Mouse (Mus musculus) testis, postnatal 10 days (tissue): ENCODE measurements around the gene Slc25a19.
"Not testable (repeated sequence)": the region's sequence is repeated elsewhere in the genome, so short reads cannot be mapped to it uniquely, and the experiment has no call there.

ENCODE experiments used
- DNase-seq: peaks from one replicate; pipeline ENCODE4 v3.0.0; 2021; ENCODE audit warnings: low spot score

Slc25a19 gene

DNA sequence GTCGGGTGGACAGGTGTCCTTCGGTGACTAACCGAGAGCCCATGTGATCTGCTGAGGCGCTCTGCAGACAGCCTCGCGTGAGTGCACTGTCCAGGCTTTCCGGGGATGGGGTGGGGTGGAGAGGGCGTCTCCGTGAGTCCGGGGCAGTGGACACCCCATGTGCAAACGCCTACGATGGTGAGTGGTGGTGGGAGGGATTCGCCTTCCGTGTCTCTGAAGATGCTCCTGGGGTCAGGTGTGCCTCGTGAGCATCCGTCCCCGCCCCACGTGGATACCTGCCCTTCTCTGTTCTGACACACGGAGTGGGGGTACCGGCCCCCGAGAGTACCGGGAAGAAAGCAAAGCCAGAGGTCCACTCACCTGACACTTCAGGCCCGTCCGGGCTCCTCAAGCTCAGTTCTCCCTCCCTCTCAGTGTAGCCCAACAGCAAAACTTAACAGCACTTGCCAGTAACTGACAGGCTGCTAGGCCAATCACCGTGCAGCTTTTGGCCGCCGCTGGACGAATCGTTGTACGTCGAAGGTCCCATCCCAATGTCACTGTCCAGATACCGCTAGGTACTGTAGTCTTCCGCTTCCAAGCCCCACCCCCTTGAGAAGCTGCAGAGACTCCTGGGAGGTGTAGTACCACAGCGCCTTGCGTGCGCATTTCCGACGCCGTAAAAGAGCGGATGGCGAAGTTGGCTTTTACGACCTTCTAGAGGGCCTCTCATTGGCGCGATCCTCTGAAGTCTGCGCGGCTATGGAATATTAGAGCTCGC is at the start of gene Slc25a19:
Slc25a19 (minus strand) TSS at position 591 of the 760 bp plus-strand sequence.
- DNase-seq: peak; percentile 98

DNA sequence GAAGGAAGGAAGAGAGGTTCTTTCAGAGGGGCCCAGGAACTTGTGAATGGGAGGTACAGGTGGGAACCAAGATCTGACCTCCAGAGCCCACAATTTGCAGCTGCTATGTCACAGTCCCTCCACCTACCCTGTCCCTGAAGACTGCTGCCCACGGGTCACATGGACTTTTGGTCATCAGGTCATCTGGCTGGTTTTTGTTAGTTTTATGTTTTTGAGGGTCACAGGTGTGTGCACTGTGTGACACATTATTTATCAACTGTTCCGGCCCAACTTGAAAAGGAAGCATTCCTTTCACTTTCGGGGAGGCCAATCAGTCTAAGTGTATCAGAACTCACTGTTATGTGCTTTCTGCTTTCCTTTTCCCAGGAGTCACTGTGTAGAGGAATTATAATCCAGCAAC is 49.4 kb upstream of the Slc25a19 start:
- DNase-seq: no peak

DNA sequence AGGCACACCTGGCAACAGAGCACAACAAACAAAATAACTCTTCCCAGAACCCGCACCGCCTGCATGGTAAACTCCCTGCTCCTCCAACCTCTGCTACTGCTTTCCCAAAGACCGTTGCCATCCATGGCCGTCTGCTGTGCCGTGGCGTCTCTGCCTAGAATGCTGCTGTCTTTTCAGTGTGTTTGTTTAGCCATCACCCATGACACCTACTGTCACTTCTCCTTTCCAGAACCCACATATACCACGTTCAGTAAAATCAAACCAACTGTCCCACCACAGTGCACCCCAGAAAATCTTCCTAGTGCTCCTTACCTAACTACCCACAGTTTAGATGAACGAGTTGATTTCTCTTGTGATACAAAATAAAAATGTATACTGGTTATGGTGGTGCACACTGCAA is 48.6 kb upstream of the Slc25a19 start:
- no peak for DNase-seq

DNA sequence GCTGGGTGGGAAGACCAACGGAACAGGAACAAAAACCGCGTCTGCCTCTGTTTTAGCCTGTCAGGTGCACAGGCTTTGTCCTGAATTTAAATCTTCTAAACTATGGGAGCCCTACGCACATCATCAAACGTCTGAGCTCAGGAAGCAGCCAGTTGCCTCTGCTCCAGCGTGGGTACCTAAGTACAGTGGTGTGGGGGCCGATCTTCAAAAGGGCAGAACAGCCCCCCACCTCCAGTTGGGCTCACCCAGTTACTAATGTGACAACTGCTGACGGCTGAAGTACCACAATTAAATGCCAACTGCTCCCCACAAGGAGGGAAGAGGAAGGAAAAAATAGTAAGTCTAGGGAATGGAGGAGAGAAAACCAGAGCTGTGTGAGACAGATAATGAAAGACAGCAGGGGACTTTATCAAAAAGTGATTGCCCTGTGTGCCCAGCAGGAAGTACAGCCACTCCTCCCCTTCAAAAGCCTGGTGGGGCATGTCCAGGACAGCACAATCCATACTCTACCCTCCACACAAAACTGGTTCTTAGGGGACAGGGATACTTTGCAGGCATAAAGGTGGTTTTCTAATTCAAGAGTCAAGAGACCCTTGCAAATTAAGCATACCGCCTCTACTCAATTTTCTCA is 46.3 kb upstream of the Slc25a19 start:
- no peak for DNase-seq

DNA sequence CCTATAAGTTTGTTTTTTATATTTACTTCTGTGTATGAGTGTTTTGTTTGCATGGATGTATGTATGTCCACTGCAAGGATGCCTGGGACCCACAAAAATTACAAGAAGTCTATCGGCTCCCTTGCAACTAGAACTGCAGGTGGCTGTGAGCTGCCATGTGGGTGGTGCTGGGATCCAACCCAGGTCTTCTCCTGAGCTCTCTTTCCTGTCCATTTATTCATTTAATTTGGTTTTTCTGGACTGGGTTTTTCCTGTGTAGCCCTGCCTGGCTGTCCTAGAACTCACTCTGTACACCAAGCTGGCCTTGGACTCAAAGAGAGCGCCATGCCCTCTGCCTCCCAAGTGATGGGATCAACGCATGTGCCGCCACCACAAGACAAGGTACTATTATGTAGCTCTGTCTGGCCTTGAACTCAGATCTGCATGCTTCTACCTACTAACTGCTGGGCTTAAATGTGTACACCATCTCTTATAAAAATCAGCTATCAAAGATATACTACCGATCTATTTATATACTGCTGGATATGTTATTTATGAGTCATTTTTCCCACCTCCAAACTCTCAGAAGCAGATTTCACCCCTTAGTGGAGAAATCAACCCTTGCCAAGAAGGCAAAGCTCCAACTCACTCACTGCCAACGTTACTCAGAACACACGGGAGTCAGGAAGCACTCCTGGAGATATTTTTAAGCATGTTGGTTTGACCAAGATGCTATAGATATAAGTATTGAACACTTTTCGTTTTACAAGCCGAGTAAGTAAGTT is 45.6 kb upstream of the Slc25a19 start:
- no peak for DNase-seq

DNA sequence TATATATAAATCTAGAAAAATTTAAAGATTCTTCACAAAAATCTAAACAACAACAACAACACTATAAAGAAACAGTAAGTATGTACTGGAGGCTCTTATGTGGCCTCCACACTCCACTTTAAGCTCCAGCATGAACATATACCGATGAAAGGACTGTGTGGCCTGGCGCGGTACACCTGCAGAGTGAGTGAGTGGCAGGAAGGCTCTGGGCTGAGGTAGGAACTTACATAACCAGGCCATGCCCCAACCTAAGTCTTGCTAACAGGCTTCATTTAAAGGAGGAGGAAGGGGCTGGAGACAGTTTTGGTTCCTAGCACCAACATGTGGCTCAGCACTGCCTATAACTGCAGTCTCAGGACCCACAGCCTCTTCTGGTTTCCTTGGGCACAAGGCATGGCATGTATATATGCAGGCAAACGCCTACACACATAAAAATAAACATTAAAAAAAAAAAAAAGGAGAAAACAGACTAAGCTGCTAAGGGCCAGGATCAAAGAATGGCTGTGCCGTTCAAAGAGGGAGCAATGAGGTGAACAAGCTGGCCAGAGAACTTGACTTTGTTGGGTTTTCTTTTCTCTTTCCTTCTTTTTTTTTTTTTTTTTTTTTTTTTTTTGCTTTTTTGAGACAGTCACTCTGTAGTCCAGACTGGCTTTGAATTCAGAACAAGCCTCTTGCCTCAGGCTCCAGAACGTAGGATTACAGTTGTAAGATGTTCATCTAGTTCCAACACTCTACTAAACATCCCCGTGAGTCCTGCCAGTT is 44.3 kb upstream of the Slc25a19 start:
- no peak for DNase-seq

DNA sequence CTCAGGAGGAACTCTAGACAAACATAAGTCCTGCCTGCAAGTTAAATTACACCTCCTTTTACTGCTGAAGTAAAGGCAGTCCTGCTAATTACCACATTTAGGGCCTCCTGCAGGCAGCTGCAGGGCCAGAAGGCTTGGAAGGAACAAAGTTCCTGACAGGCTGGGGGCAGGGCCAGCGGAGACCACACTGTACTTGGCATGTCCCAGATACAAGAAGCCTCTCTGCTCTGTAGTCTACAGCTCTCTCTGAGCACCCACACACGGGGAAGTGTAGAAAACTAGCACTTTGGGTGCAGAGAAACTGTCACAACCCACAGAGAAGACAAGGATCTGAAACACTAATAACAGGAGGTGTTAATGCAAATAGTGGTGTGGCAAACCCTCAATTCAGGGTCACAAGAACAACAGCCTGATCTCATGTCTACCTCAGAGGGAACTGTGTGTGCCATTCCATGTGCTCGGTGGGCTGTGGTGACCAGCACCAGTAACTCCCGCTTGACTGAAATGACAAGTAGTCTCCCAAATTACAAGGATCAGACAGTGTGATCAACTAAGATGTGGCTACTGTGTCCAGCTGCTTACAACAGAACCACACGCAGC is 42.5 kb upstream of the Slc25a19 start:
- no peak for DNase-seq

DNA sequence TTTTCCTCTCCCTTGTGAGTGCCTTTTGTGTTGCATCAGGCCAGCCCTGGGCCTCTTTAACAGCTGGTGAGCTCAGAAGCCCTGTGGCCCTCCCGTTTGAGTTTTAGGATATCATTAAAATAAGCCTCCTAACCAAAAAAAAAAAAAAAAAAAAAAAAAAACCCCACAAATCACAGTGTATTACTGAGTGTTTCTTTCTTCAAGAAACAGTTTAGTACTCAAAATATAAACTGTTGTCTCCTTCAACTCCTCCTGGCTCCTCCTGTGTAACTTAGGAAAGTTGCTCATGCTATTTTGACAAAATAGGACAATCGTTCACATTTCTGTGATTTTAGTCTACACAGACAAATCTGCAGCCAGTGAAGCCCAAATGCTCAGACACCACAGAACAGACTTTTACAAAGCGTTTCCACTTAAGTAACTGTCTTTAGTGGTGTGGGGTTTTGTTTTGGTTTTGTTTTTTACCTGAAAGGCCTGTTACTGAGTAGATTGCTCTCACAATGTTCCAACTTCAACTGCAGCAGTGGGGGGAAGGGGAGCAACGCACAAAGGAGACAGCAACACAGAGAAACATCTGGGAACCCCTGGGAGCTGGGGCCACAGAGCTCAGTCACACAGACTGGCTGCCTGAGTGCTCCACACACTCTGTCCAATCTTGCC is 35.7 kb upstream of the Slc25a19 start:
- no peak for DNase-seq

DNA sequence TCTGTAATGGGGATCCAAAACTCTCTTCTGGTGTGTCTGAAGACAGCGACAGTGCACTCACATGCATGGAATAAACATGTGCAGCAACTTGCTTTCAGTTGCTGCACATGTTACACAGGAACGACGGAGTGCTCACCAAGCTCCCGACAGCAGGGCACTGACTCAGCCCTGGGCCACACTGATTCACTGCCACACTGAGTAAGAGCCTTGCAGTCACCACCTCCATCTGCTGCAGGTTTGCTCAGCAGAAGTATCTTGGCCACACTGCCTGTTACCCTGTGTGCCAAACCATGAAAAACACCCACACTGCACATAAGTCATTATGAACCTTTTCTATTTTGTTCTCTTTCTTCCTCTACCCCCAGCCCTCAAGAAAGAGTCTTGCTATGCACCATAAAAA is 32.3 kb upstream of the Slc25a19 start:
- no peak for DNase-seq

DNA sequence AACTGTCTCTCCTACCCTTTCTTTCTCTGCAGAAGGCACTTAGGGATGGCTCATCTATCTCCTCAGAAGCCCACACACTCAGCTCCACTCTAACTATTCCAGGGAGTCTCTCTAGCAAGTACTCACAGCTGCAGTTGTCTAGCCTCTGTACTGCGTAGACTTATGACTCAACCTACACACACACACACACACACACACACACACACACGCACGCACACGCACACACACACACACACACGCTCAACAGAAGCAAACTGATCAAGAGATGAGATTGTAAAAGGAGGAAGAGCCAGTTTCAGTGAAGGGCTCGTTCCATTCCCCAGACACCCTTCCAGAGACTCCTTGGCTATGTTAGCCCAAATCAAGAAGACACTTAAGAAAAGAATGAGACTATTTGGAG is 30.4 kb upstream of the Slc25a19 start:
- DNase-seq: no peak

DNA sequence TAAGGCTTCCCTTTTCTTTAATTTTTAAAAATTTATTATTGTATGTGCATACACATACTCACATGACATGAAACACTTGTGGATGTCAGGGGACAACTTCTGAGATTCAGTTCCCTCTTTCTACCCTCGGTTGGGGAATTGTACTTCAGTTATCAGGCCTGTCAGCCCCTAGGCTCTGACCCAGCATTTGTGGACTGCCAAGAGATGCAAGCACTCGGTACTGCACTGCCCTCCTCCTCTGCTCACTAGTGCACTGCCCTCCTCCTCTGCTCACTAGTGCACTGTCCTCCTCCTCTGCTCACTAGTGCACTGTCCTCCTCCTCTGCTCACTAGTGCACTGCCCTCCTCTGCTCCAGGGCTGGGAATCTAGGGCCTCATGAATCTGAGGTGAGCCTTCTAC is 26.0 kb upstream of the Slc25a19 start:
- no peak for DNase-seq

DNA sequence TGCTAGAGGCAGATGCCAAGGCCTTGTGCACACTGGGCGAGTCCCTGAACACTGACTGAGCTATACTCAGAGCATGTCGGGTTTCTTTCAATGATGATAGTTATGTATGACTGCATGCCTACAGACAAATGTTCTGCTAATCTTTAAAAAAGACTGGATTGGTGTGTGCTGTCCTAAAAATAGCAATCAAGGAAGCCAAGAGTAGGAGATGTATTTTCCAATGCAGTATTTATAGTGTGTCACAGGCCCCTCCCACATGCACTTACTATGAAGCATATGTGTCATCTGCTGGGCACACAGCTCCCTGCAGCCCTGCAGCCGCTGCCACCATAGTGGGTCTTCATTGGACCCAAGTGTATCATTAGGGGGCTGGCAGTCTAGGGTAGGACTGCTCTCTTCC is 25.1 kb upstream of the Slc25a19 start:
- no peak for DNase-seq

DNA sequence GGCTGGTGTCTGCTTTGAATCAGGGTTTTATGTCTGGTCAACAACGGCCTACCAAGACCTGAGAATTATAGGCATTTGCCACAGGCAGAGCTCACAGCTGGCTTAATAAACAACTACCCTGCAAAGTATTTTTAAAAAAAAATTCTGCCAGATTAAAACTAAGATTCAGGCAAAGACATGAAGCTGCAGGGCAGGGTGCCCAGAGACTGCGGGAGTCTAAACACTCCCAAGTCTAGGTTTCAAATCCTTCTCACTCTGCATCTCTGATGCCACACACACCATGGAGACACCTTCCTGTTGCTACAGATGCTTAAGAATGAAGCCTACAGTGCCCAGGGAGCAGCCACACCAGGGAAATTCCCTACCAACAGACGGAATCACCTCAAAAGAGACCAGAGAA is 23.6 kb upstream of the Slc25a19 start:
- no peak for DNase-seq

DNA sequence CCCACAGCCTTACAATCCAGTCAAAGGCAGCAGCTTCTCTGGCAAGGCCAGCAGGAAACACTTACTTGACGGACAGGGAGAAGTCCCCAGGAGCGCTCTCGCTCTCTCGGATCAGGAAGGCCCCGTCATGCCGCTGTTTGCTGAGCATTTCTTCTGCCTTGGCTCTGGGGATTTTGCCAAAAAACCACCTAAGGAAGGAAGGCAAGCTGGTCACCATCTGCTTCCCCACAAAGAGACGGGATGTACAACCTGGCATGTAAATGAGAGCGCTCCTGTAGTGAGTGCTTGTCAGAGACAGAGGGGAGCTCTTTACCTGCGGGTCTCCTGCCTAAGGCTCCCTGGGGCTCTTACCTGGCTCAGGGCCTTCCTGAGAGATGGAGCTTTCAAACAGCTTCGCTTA is 21.6 kb upstream of the Slc25a19 start:
- DNase-seq: no peak

DNA sequence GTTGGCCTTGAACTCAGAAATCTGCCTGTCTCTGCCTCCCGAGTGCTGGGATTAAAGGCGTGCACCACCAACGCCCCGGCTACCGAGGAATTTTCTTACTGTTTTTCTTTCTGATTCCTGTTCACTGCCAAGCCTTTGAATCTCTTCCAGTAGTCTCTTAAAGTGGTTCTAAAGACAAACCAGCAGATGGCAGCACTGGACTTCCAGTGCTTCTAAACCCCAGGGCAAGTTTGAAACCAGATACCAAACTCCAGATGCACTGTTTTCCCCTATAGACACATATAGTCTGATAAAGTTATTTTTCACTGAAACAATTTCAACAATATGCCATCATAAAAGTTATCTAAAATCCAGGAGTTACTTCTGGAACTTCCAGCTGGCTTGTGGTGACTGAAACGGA is 19.4 kb upstream of the Slc25a19 start:
- DNase-seq: peak; percentile 73

DNA sequence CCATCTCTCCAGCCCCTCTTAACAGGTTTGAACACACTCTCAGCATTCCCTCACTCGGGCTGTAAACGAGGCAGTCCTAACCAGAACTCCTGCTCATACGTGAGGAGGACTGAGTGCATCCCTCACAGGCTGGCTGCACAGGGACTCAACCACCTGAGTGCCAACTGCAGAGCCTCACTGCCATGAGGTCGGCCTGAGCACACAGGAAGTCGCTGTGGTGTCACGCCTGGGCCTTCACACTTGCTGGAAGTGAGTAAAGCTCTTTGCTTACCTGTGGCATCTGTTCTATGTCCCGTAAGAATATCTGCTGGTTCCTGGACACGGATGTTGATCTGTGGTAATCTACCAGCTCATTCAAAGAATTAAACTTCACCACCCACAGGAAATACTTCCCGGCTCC is 18.3 kb upstream of the Slc25a19 start:
- DNase-seq: no peak

DNA sequence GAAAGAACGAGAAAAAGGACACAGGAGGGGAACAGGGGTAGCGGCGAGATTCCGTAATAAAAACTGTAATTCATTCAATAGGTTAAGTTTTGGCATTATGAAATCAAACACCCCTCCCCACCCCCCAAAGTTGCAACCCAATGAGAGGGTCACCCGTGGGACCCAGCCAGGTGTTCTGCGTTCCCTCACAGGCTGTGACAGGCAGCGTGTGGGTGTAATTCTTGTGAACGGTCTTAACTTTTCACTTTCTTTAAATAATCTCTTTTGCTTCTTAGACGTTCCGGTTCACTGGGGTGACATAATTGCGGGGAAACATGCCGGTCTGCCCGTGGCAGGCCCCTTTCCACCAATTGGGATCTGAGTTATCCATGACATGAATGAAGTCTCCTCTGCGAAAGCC is 17.4 kb upstream of the Slc25a19 start:
- DNase-seq: not testable (repeated sequence)

DNA sequence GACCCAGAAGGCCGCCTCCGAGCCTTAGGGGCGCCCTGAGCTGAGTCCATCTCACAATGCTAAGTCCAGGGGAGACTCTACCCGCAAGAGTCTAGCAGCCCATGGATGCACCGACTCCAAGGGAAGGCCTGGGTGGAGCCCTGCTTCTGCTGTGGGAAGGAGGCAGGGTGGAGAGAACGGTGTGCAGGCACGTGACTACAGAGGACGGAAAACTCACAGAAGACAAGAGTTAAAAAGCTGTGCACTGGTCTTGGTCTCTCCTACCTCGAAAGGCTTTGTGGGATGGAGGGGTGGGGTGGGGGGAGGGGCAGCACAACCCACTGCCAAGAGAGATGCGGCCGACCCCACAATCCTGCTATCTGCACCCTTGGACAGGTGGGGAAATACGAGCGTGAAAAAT is 16.2 kb upstream of the Slc25a19 start:
- DNase-seq: no peak

DNA sequence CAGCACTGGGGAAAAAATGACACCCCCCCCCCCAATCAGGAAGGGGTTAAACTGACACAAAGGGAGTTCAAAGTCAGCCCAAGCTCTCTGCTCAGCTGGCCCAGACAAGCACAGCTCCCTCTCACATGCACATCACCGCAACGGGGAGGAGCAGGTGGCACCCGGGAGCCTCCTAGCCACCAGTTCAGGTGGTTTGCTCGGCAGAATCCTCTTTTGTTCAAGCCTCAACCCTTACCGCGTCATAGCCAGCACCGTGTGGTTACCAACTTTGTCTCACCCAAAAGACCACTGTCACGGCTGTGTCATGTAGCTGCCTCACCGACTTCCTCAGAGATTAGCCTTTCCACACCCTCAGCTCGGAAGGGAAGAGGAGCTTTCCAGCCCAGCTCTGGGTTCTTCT is 15.2 kb upstream of the Slc25a19 start:
- DNase-seq: no peak

DNA sequence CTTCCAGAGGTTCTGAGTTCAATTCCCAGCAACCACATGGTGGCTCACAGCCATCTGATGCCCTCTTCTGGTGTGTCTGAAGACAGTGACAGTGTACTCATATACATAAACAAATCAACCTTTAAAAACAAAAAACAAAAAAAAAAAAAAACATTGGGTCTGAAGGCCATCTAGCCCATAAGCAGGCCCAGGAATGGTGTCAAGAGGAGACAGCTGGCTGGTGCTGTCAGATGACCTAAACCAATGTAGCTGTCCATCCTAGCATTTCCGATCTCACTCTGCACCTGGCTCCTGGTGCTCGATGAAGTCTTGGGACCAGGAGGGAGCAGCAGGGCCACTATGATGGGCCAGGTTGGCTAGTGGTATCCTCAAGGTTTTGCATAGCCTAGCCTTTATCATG is 14.6 kb upstream of the Slc25a19 start:
- no peak for DNase-seq

DNA sequence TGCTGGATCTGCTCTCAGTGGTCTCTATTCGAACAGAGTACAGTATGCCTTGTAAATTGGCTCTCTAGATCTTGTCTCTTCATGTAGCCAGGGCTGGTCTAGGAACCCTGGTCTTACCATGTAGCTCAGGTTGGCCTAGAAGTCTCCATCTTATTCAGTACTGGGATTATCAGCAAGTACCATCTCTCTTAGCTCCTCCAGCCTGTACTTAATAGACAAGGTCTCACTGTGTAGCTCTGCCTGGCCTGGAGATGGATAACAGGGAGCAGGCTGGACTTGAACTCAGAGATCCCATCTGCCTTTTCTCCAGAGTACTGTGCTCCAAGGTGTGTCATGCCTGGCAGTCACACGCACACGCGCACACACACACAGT is 13.6 kb upstream of the Slc25a19 start:
- no peak for DNase-seq
